Mouse (Mus musculus) left cerebral cortex, adult 2 months (tissue): Measurements from ENCODE around the gene Cyp4v3. TPM values are rescaled to one million over a fixed set of nuclear protein-coding genes. Genes with fewer than 3 reads are reported as not detected.

Experiments used
- DNase-seq, 2 experiments: peaks; one replicate each; pipeline ENCODE4 v3.0.0; 2021 to 2022; ENCODE audit warnings: low spot score in 2 of 2, mixed read lengths in 1 of 2; ENCODE audit errors: extremely low spot score in 1 of 2
- H3K27ac ChIP-seq: fragments of 200-600 bp; 2 replicates; pipeline ENCODE4 v1.8.1; 2022
- H3K4me3 ChIP-seq: fragments of 200-600 bp; 2 replicates; pipeline ENCODE4 v1.8.1; 2022
- CTCF ChIP-seq: fragments of 200-600 bp; IDR thresholded peaks from 2 replicates; pipeline ENCODE4 v1.8.1; 2022; ENCODE audit warnings: antibody characterized with exemption, mild to moderate bottlenecking, moderate library complexity
- intact Hi-C: fragments of 180-260 bp; cut with DNase I; formaldehyde crosslinking; loops from one replicate; pipeline ENCODE4 v1.15.1; 2025
- total RNA-seq, 2 experiments: library from RNA; stranded (reverse); gene quantifications; 2 replicates each; pipeline ENCODE4 v1.2.3; 2021

Cyp4v3 gene
- total RNA-seq, 2 experiments from 2014 or later: 5.5 to 6.5 TPM

DNA sequence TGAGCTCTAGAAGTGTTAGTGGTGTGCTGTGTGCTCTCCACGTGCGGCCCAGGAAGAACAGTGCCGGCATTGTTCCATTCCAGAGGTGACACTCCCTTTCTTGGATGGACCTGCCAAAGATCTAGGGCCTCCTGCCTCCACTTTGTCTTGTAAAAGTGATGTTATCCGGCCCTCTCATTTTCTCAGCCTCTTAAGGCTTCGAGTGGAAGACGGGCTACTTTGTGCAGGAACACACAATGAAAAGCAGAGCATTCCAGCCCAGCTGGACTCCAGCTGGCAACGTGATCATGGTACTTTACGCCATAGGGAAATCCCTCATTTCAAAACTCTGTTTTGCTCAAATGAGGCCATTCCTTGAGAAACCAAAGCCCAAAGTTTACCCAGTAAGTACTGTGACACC is 66.0 kb downstream of the Cyp4v3 start:
- Histone ChIP-seq H3K4me3 (no peak overlapping the region), H3K27ac (no peak overlapping the region)
- no peak for TF ChIP-seq CTCF
- intact Hi-C loops: no loop called here
- no peak for DNase-seq

DNA sequence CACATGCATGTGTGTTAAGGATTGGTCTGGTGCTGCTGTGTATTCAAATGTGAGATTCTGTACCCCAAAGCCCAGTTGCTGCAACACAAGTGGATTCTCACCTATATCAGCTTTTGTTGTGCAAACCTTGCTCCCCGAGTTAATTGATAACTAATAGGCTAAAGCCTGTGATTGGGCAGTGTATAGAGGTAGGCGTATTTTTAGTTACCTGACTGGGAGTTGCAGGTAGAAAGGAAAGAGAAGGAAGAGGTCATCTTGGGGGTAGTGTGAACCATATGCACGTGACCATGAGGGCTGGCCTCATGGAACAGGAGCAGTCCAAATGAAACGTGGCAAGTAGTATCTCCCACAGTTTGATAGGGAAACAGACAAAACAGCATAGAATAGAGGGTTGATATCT is 68.1 kb downstream of the Cyp4v3 start:
- no peak for DNase-seq
- no peak for TF ChIP-seq CTCF

DNA sequence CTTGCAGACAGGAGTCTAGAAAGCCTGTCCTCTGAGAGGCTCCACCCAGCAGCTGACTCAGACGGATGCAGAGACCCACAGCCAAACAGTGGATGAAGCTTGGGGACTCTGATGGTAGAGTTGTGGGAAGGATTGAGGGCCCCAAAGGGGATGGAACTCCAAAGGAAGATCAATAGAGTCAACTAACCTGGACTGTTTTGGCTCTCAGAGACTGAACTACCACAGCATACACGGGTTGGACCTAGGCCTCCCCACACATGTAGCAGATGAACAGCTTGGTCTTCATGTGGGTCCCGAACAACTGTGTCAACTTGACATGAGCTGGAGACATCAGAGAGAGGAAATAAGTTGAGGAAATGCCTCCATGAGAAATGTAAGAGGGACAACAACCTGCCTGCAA is 70.2 kb downstream of the Cyp4v3 start:
- intact Hi-C loops: no loop called here
- no peak for TF ChIP-seq CTCF
- Histone ChIP-seq H3K4me3 (no peak overlapping the region), H3K27ac (no peak overlapping the region)
- no peak for DNase-seq

More for the DNA sequence above, 68.1 kb downstream of the Cyp4v3 start:
- H3K27ac ChIP-seq: no peak overlapping the region
- H3K4me3 ChIP-seq: no peak overlapping the region
- intact Hi-C loops: no loop called here

DNA sequence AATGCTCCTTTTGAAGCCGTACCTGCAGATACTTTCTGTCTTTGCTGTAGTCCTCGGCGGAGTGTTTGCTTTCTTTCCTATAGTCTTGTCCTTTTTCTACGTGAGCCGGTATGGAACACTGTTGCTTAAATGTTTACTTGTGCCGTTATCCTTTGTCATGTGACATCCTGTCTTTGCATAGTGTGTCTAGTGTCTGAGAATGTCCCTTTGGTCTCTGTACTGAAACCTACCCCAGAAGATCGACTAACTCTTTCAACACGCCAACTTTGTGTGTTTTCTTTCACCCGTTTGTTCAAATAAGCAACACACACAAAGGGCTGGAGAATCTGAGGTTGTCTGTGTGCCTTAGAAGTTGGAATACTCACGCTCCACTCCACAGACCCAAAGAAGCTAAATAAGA is 71.1 kb downstream of the Cyp4v3 start, which contains the start of gene F11:
TSS of gene F11 (minus strand) at position 112 of the 400 bp plus-strand sequence.
- no peak within 1 kb of the TSS for H3K27ac ChIP-seq
- no peak within 1 kb of the TSS for H3K4me3 ChIP-seq
- intact Hi-C loops: no loop called here
- TF ChIP-seq CTCF: no peak
- no peak for DNase-seq

DNA sequence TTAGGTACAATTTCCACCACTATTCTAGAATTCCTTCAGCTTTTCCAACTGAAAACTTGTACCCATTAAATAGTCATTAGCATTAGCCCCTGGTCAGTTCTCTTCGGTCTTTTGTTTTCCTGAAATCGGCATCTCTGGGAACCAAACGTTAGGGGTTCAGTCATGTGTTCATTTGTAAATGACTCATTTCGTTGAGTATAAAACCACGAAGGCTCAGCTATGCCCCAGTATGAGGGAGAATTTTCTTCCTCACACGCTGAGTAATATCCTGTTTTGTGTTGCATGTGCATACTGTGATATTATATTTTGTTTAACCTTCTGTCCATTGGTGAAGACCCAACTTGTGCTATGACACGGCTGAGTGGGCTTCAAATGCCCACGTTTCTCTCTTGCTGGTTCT is 74.6 kb downstream of the Cyp4v3 start:
- Histone ChIP-seq H3K27ac (no peak overlapping the region), H3K4me3 (no peak overlapping the region)
- no peak for DNase-seq
- intact Hi-C loops: no loop called here
- no peak for TF ChIP-seq CTCF

DNA sequence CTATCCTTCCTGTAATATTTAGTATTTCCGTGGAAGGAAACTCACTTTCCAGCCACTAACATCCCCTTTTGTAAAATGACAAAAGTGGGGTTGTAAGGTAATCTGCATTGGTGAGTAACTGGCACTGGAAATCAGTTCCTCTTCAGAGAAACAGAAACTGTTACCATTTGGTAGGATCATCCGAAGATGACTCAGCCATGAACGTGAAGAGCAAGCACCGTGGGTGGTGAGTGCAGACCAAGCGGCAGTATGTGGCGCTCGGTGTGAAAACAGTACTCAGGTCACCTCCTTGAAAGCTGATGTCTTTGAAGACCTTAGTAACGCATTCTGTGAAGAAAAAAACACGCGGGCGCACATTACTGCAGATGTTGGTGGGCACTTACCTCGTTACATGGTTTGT is 78.0 kb downstream of the Cyp4v3 start:
- intact Hi-C loops: no loop called here
- H3K4me3 ChIP-seq: no peak overlapping the region
- no peak for TF ChIP-seq CTCF
- no peak overlapping the region for H3K27ac ChIP-seq
- DNase-seq: no peak

Other genes starting within 250 kb of the Cyp4v3 start
- not detected for gene F11, start 71.2 kb downstream of the Cyp4v3 start, total RNA-seq
- not detected for gene Klkb1, start 38.4 kb downstream of the Cyp4v3 start, total RNA-seq
- not detected for gene Gm45753, start 24.8 kb downstream of the Cyp4v3 start, total RNA-seq
- 10 to 100 TPM; 25.7 to 26.0 TPM for gene Fam149a, start 49.1 kb upstream of the Cyp4v3 start, total RNA-seq
- gene Tlr3, start 77.9 kb upstream of the Cyp4v3 start, total RNA-seq: 1 to 10 TPM; 8.7 to 8.8 TPM
- gene Sorbs2, start 174.6 kb upstream of the Cyp4v3 start, total RNA-seq: 100 to 1,000 TPM; 370 to 377 TPM